Mouse (Mus musculus) monocyte, adult 2 months (primary cell): ENCODE measurements at regions not wholly inside any gene's neighbourhood (a gene's known extent, or its start where the extent isn't known, plus 50 kb on each side); places are given as distances from the start of the nearest gene placed in this dataset.

Experiments used
- DNase-seq, 2 experiments: peaks; one replicate each; pipeline ENCODE4 v3.0.0; 2022; ENCODE audit warnings: low spot score in 2 of 2, low read depth in 1 of 2

GRCm38 (mm10) chr13:112000696-112001095, 191.9 kb upstream of the Map3k1 start:
- DNase-seq, result no peak

- DNase-seq, result peak; percentile 73 to 79
Measured at GRCm38 (mm10) chr13:112001155-112002025, 192.6 kb upstream of the Map3k1 start.

GRCm38 (mm10) chr13:112002661-112003347, 194.0 kb upstream of the Map3k1 start:
- DNase-seq, result peak in 1 of 2 experiments; percentile 32

DNA sequence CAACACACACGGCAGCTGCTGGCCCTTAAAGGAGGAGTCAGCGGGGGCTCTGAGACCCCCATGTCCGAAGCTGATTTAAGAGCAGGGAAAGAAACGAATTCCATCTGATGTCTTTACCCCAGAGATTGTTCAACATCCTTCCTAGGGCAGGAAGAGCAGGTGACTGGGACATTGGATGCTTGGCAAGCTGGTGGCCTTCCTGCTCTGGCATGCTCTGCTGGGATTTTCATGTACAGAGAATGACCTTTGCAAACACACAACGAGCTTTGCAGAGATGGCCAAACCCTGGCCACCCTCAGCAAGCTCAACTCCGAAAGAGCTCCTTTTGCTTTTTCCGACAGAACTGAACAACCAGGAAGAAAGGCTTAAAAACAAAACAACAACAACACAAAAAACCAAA, 194.7 kb upstream of the Map3k1 start:
- DNase-seq, result no peak

GRCm38 (mm10) chr13:112004126-112004525, 195.3 kb upstream of the Map3k1 start:
- peak in 1 of 2 experiments; percentile 15 for DNase-seq

DNA sequence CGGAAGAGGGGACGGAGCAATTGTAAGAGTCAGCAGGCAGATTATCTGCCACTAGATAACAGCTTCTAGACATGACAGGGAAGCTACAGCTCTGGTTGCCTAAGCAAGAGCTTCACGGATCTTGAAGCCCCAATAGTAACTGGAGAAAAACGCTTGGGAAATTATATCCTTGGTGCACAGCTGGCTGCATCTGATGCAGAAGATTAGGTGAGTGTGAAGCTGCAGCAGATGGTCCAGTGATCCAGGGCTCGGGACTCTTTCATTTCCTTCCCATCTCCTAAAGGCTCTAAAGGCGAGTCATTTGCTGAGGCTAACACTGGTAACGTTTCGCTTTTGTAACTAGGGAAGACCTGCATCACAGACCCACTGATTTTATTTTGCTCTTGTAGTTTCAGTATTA, 196.6 kb upstream of the Map3k1 start:
- no peak for DNase-seq

- no peak for DNase-seq
Measured at GRCm38 (mm10) chr13:112008806-112009205, 200.0 kb upstream of the Map3k1 start.

DNA sequence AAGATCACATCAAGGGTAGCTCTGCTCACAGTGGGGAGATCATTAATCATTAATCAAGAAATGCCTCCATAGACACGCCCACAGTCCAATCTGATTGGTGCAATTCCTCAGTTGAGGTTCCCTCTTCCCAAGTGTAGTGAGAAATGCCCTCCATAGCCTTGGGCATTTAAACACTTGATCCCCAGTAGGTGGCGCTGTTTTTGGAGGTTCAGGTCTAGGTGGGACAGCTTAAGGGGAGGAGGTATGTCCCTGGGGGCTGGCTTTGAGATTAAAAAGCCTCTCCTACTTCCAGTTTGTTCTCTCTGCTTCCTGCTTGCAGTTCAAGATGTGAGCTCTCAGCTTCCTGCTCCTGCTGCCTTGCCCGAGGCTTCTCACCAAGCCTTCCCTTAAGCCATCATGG, 200.5 kb upstream of the Map3k1 start:
- DNase-seq, result no peak

- no peak for DNase-seq
Measured at GRCm38 (mm10) chr13:112010464-112010863, 201.7 kb upstream of the Map3k1 start.

- no peak for DNase-seq
Measured at GRCm38 (mm10) chr13:112012640-112013039, 203.8 kb upstream of the Map3k1 start.

DNA sequence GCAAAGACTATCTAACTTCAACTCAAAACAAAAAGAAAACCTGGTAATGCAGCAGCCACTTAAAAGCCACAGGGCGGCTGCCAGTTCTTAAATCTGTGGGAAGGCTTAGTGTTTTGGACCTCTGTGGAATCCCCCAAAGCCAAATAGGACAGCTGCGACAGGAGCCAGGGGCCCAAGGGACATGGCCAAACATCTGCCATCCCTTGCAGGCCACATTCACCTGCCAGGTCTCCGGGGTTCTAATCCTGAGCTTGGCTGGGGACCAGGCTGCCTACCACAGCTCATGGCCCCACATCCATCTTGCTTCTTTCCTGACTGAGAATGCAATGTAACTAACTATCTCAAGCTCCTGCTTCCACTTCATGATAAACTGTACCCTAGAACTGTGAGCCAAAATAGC, 206.3 kb upstream of the Map3k1 start:
- DNase-seq, result no peak

DNA sequence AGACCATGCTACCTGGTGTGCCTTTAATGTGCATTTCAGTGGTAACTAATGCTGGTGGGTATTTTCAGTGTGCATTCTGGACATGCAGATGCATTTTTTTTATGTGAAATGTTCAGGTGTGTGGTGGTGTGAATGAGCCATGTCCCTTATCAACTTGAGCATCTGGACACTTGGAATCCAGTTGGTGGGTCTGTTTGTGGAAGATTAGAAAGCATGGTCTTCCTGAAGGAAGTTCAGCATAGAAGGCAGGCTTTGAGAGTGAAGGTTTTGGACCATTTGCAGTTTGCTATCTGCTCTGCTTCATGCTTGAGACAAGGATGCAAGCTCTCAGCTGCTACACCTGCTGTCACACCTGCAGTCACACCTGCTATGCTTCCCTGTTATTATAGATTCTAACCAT, 207.5 kb upstream of the Map3k1 start:
- no peak for DNase-seq

- no peak for DNase-seq
Measured at GRCm38 (mm10) chr13:112018497-112019281, 209.9 kb upstream of the Map3k1 start.

- no peak for DNase-seq
Measured at GRCm38 (mm10) chr13:112019575-112019974, 210.8 kb upstream of the Map3k1 start.

DNA sequence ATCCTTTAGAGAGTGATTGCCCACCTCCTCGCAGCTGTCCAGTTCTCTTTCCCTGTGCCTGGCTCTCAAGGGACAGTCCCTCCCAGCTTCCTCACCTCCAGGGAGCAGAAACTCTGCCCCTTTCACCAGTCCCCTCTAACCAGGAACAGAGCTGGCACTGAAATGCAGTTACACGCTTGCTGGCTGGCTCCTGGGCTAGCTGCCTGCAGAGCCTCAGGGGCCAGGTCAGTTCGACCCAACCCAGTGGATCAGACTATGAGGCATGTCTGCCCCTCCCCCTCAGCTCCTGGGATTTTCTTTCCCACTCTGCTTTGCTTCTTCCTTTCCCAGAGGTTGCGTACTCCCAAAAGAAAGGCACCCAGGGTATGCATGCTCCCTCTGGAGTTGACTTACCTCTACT, 214.4 kb upstream of the Map3k1 start:
- no peak for DNase-seq

DNA sequence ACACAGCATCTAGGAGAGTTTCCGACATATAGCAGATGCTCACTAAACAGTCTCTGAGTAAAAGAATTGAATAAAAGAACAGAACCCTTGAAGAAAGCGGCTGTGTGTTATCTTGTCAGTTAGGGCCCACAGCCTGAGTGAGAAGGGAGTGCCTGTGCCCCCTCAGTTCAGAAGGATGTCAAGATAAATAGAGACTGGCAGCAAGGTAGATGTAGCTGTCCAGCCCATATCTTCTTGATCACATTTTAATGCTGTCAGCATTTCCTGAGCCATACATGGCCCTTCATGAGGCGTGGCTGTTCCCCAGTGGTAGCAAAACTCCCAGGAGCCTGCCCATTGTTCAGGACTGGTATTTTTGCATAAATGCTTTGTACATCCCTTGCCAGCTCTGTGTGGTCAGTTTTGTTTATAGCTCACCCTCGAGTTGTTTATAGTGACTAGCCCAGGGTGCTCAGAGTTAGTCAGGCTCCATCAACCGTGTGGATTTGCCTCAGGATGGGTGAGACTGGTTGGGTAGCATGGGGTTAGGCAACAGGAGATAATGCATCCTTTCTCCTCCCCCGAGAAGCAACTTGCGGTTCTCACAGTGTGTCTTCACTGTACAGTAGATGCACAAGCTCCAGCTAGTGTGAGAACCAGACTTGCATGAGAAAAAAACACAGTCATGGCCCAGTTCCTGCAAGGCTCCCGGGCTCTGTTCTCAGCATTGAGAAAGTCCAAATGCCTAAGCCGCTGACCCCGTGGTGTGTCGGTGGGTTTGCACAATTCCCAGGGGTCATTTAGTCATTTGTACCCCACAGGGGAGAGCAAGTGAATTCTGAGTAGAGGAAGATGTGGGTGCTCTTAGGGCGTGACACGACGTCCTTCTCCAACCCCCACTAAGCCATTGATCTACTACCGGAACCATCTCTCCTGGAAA, 216.1 kb upstream of the Map3k1 start:
- DNase-seq, result no peak

DNA sequence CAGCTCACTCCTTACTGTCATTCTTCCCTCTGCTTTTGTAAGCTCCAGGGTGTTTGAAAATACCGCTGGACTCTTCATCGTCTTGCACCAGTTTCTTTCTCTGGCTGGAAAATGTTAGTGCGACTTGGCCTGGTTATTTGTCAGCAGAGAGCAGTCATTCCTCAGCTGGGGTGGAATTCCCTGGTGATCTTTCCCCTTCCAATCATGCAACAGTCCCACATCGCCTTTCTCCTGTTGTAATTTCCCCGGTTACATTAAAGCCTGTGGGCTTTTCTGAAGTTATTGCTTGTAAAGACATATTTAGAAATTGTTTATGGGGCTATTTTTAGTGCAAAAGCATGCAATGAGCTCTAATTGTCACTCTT, 216.8 kb upstream of the Map3k1 start:
- no peak for DNase-seq

DNA sequence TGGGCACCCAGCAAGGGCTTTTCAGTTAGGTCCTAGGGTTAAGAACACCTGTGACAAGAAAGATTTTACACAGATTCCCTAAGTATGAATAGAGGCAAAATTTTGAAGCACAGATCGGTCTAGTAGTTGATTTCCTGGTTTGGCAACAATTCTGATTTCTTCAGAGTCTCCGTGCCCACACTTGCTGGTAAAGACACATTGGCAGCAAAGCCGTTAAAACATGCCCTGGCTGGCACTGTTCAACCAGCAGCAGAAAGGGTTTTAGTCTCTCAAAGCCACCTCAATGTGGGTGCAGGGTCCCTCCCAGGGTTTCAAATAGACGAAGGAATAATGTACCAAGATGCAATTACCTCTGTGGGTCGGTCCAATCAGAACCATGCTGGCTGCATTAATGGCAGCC, 218.9 kb upstream of the Map3k1 start:
- no peak for DNase-seq

DNA sequence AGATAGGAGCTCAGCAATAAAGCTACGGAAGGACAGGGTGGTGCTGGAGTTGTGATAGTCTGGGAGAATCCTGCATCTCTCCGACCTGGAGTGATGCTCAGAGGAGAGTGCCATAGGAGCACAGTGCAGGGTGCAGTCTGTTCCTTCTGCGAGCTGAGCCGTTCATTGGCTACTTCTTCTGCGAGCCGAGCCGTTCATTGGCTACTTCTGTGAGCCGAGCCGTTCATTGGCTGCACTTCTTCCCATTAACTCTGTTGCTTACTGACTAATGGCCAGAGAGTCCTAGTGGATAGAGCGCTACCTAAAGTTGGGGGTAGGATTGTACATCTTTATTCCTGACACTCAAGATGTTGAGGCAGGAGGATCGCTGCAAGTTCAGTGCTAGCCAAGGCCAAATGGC, 222.3 kb upstream of the Map3k1 start:
- no peak for DNase-seq

- no peak for DNase-seq
Measured at GRCm38 (mm10) chr13:112031631-112032320, 223.0 kb upstream of the Map3k1 start.
